Mouse (Mus musculus): ENCODE results near the gene Olfr1301.

GRCm38 (mm10) chr2:111750706-111751105 is at the start of gene Olfr1301:
- TF ChIP-seq FLI1 (IDR thresholded peaks at IDR 0.05; ENCODE audit: low read length) (no peak), GATA1 (IDR thresholded peaks at IDR 0.05; ENCODE audit: borderline replicate concordance, low read length) (no peak)

Measured in megakaryocyte, embryonic 14.5 days (primary cell).